Mouse (Mus musculus): Measurements from ENCODE around the gene Ppp1cc.
"Not testable (repeated sequence)": the region's sequence is repeated elsewhere in the genome, so short reads cannot be mapped to it uniquely, and the experiment has no call there.

The Ppp1cc gene

GRCm38 (mm10) chr5:122212820-122213219 lies 54.7 kb downstream of the Ppp1cc start:
- DNase-seq (ENCODE audit: low read depth) = not testable (repeated sequence)

- DNase-seq (ENCODE audit: low read depth) = no peak
These were observed 55.8 kb downstream of the Ppp1cc start for GRCm38 (mm10) chr5:122213861-122214260.

GRCm38 (mm10) chr5:122217636-122218035 lies 59.6 kb downstream of the Ppp1cc start:
- DNase-seq (ENCODE audit: low read depth) = no peak

DNA sequence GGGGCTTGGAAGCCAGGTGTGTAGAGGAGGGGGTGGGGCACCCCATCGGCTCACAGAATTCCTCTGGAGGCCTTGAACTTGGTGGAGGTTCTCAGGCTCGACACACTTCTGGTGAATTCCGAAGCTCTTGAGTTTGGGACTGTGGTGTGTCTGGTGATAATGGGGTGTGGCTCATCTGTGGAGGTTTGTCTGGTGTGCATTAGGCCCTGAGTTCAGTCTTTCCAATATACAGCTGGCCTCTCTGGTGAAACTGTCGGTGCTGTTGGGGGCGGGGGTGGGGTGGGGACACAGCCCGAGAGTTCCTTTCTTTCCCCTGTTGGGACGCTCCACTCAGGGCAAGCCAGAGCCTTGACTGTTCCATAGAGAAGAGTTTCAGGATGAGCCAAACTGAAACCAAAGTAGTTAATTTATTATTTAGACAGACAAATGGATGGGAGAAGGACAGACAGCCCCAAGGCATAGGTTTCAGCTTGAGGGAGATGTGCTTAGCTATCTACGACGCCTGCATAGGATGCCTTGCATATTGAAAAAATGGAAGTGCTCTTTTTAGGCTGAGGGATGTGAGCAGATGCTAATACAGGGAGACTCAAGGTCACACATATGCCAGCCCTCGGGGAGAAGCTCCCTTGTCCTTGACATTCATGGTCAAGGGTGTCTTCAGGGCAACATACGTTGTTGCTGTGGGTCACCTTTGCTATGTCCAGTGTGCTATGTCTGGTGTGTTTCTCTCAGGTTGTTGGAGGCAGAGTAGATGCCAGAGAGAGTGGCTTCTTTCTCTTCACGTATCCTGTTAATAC lies 60.2 kb downstream of the Ppp1cc start:
- DNase-seq (ENCODE audit: low read depth) = no peak

DNA sequence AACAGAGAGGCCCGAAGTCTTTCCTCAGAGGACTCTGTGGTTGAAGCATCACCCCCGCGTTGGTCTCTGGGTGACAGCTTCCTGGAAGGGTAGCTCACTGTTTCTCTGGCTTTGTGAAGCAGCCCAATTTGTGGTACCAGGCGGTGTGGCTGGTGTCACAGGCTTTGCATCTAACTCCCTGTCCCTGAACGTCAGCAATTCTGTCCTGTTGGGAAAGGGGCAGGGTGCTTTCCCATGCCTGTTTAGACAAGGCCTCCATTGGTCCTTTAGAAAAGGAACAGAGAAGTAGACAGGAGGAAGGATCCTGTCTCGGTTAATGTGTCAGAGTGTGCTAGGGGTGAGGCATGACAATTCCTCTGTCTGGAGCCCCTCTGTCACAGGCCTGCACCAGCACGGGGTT lies 60.9 kb downstream of the Ppp1cc start:
- DNase-seq (ENCODE audit: low read depth) = no peak

GRCm38 (mm10) chr5:122219655-122220629 lies 61.9 kb downstream of the Ppp1cc start:
- DNase-seq (ENCODE audit: low read depth) = no peak

DNA sequence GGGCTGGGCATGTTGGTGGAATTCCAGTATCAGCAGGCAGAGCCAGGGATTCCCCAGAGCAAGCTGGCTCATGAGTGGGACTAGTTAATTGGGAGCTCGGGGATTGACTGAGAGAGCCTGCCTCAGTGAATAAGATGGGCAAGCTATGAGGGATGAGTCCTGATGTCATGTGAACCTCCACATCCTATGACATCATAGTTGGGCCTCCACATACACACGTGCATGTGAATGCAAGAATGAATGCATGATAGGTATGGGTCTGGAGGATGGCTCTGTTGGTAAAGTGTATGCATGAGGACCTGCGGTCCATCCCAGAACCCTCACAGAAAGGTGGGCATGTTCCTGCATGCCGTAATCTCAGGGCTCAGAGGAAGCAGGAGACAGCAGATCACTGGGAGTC lies 63.0 kb downstream of the Ppp1cc start:
- no peak for DNase-seq (ENCODE audit: low read depth)

DNA sequence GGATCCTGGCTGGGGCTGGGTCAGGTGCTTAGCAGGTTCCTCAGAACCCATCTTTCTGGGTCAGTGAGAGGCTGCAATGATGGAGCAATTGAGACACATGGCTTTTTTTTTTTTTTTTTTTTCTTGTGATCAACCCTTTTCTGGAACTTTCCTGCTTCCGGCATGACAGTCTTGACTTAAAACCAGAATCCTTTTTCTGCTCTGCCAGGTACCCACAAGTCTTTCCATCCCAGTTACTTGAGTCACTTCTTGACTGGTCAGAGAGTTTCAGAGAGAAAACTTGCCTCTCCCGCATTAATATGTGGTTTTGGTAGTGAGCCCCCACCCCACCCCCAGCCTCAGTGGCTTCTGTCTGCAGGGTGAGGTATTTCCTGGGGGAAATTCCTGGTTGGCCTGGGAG lies 66.2 kb downstream of the Ppp1cc start:
- DNase-seq (ENCODE audit: low read depth) = no peak
